Mouse (Mus musculus) MEL (cell line): ENCODE measurements around the gene Sox14. TPM values are rescaled to one million over a fixed set of nuclear protein-coding genes. Genes with fewer than 3 reads are reported as not detected.

Experiments
- DNase-seq: peaks from one replicate; pipeline ENCODE4 v3.0.0; 2011; ENCODE audit warnings: low read depth, low spot score
- H3K27ac ChIP-seq: 2 replicates; pipeline ENCODE4 v1.5.1; 2012; ENCODE audit warnings: low read depth, mild to moderate bottlenecking, control low read depth, low read length, moderate library complexity; ENCODE audit not compliant: control insufficient read depth
- H3K27me3 ChIP-seq, 2 experiments: fragments of 150-350 bp in 1 of 2; sonication (generic) in 1 of 2; 2 replicates each; pipeline ENCODE4 v1.6.1; 2012; ENCODE audit warnings: low read length in 2 of 2, mild to moderate bottlenecking in 2 of 2, improper control_type of control experiment in 1 of 2, moderate library complexity in 1 of 2; ENCODE audit not compliant: insufficient read depth in 2 of 2, control insufficient read depth in 1 of 2
- H3K36me3 ChIP-seq, 2 experiments: 2 replicates each; pipeline ENCODE4 v1.6.1; 2012 to 2014; ENCODE audit warnings: low read length in 2 of 2, improper control_type of control experiment in 1 of 2, inconsistent platforms in 1 of 2, mild to moderate bottlenecking in 1 of 2; ENCODE audit not compliant: insufficient read depth in 2 of 2, control insufficient read depth in 1 of 2
- H3K4me1 ChIP-seq, 2 experiments: fragments of 150-350 bp in 1 of 2; sonication (generic) in 1 of 2; 2 replicates each; pipeline ENCODE4 v1.6.1; 2012; ENCODE audit warnings: low read length in 2 of 2, improper control_type of control experiment in 1 of 2, mild to moderate bottlenecking in 1 of 2; ENCODE audit not compliant: insufficient read depth in 2 of 2, control insufficient read depth in 1 of 2
- H3K4me3 ChIP-seq, 2 experiments: fragments of 150-350 bp in 1 of 2; sonication (generic) in 1 of 2; 2 replicates each; pipeline ENCODE4 v1.5.1; 2012; ENCODE audit warnings: low read depth in 2 of 2, low read length in 2 of 2, mild to moderate bottlenecking in 2 of 2, moderate library complexity in 2 of 2, control low read depth in 1 of 2, improper control_type of control experiment in 1 of 2; ENCODE audit not compliant: control insufficient read depth in 1 of 2, insufficient read depth in 1 of 2
- H3K79me2 ChIP-seq: 2 replicates; pipeline ENCODE4 v1.6.1; 2012; ENCODE audit warnings: mild to moderate bottlenecking, low read length, moderate library complexity; ENCODE audit not compliant: control insufficient read depth, poor library complexity, insufficient read depth
- H3K9ac ChIP-seq: 2 replicates; pipeline ENCODE4 v1.6.1; 2012; ENCODE audit warnings: low read depth, mild to moderate bottlenecking, control low read depth, low read length, moderate library complexity; ENCODE audit not compliant: control insufficient read depth, poor library complexity, severe bottlenecking
- H3K9me3 ChIP-seq: fragments of 150-350 bp; sonication (generic); replicated peaks from 2 replicates; pipeline ENCODE4 v1.6.1; 2012; ENCODE audit warnings: mild to moderate bottlenecking, low read length, improper control_type of control experiment, moderate library complexity; ENCODE audit not compliant: insufficient read depth
- BHLHE40 ChIP-seq: IDR thresholded peaks from 2 replicates; pipeline ENCODE4 v1.6.1; 2012; ENCODE audit warnings: low read depth, mild to moderate bottlenecking, inconsistent platforms, low read length, improper control_type of control experiment, borderline replicate concordance
- CTCF ChIP-seq, 3 experiments: IDR thresholded peaks in 2 of 3; conservative IDR thresholded peaks in 1 of 3; 2 replicates each; pipeline ENCODE4 v1.5.1; 2011 to 2012; ENCODE audit warnings: low read length in 3 of 3, low read depth in 2 of 3, mild to moderate bottlenecking in 2 of 3, improper control_type of control experiment in 1 of 3, inconsistent platforms in 1 of 3, mixed read lengths in 1 of 3, moderate library complexity in 1 of 3; ENCODE audit not compliant: control insufficient read depth in 1 of 3, insufficient read depth in 1 of 3, poor library complexity in 1 of 3, severe bottlenecking in 1 of 3
- ELF1 ChIP-seq: IDR thresholded peaks from 2 replicates; pipeline ENCODE4 v1.6.1; 2014; ENCODE audit warnings: low read depth, mild to moderate bottlenecking, inconsistent platforms, low read length, improper control_type of control experiment, moderate library complexity
- EP300 ChIP-seq, 2 experiments: IDR thresholded peaks; 2 replicates each; pipeline ENCODE4 v1.6.1; 2011; ENCODE audit warnings: improper control_type of control experiment in 2 of 2, low read length in 2 of 2, low read depth in 1 of 2, mild to moderate bottlenecking in 1 of 2
- ETS1 ChIP-seq: IDR thresholded peaks from 2 replicates; pipeline ENCODE4 v1.6.1; 2012; ENCODE audit warnings: low read depth, mild to moderate bottlenecking, inconsistent platforms, low read length, improper control_type of control experiment, moderate library complexity
- GABPA ChIP-seq: IDR thresholded peaks from 2 replicates; pipeline ENCODE4 v1.6.1; 2012; ENCODE audit warnings: low read depth, mild to moderate bottlenecking, inconsistent platforms, low read length, improper control_type of control experiment, moderate library complexity
- GATA1 ChIP-seq: IDR thresholded peaks from 2 replicates; pipeline ENCODE4 v1.6.1; 2011; ENCODE audit warnings: low read depth, low read length, improper control_type of control experiment
- HCFC1 ChIP-seq: IDR thresholded peaks from 2 replicates; pipeline ENCODE4 v1.6.1; 2012; ENCODE audit warnings: low read depth, mild to moderate bottlenecking, inconsistent platforms, low read length, improper control_type of control experiment, moderate library complexity
- KAT2A ChIP-seq: conservative IDR thresholded peaks from 2 replicates; pipeline ENCODE4 v1.6.1; 2012; ENCODE audit warnings: low read depth, low read length, improper control_type of control experiment, inconsistent platforms
- MAX ChIP-seq: IDR thresholded peaks from 2 replicates; pipeline ENCODE4 v1.6.1; 2011; ENCODE audit warnings: low read length, improper control_type of control experiment
- MAZ ChIP-seq: IDR thresholded peaks from 2 replicates; pipeline ENCODE4 v1.6.1; 2012; ENCODE audit warnings: low read depth, mild to moderate bottlenecking, inconsistent platforms, low read length, improper control_type of control experiment
- MYC ChIP-seq: IDR thresholded peaks from 2 replicates; pipeline ENCODE4 v1.6.1; 2011; ENCODE audit warnings: low read depth, mild to moderate bottlenecking, low read length, improper control_type of control experiment, moderate library complexity
- POLR2A ChIP-seq, 2 experiments: IDR thresholded peaks; 2 replicates each; pipeline ENCODE4 v1.6.1; 2011 to 2012; ENCODE audit warnings: low read length in 2 of 2, mild to moderate bottlenecking in 2 of 2, control low read depth in 1 of 2, improper control_type of control experiment in 1 of 2, low read depth in 1 of 2, moderate library complexity in 1 of 2; ENCODE audit not compliant: control insufficient read depth in 1 of 2, insufficient read depth in 1 of 2, poor library complexity in 1 of 2
- POLR2AphosphoS2 ChIP-seq: IDR thresholded peaks from 2 replicates; pipeline ENCODE4 v1.6.1; 2011; ENCODE audit warnings: low read length, improper control_type of control experiment
- POLR2AphosphoS5 ChIP-seq: IDR thresholded peaks from 2 replicates; pipeline ENCODE4 v1.6.1; 2012; ENCODE audit warnings: low read depth, borderline replicate concordance, mild to moderate bottlenecking, inconsistent platforms, low read length, moderate library complexity, mixed read lengths
- RCOR1 ChIP-seq: IDR thresholded peaks from 2 replicates; pipeline ENCODE4 v1.6.1; 2012; ENCODE audit warnings: low read depth, mild to moderate bottlenecking, inconsistent platforms, low read length, improper control_type of control experiment
- SMC3 ChIP-seq: IDR thresholded peaks from 2 replicates; pipeline ENCODE4 v1.6.1; 2011; ENCODE audit warnings: low read depth, low read length, improper control_type of control experiment
- USF2 ChIP-seq, 2 experiments: IDR thresholded peaks; 2 replicates each; pipeline ENCODE4 v1.6.1; 2011 to 2012; ENCODE audit warnings: improper control_type of control experiment in 2 of 2, low read length in 2 of 2, borderline replicate concordance in 1 of 2, inconsistent platforms in 1 of 2, low read depth in 1 of 2, mild to moderate bottlenecking in 1 of 2; ENCODE audit not compliant: insufficient read depth in 1 of 2
- ZC3H11A ChIP-seq: IDR thresholded peaks from 2 replicates; pipeline ENCODE4 v1.6.1; 2012; ENCODE audit warnings: low read depth, mild to moderate bottlenecking, inconsistent platforms, low read length, improper control_type of control experiment
- ZKSCAN1 ChIP-seq: IDR thresholded peaks from 2 replicates; pipeline ENCODE4 v1.6.1; 2012; ENCODE audit warnings: low read depth, mild to moderate bottlenecking, inconsistent platforms, low read length, improper control_type of control experiment, moderate library complexity
- polyA plus RNA-seq, 2 experiments: library from polyadenylated mRNA; stranded (reverse) in 1 of 2; unstranded in 1 of 2; fragments of >175 nt in 1 of 2; fragments of >200 nt in 1 of 2; gene quantifications; 2 replicates each; pipeline versions ENCODE4 v1.2.1 to v1.2.4; 2012; ENCODE audit warnings: low replicate concordance in 2 of 2, low read depth in 1 of 2; ENCODE audit not compliant: insufficient read length in 2 of 2, insufficient read depth in 1 of 2, missing spikeins in 1 of 2
- total RNA-seq: library from RNA; depleted of rRNA; stranded (reverse); fragments of 300-350 nt; gene quantifications from 2 replicates; pipeline ENCODE4 v1.2.3, GENCODE M21; 2012

The Sox14 gene
- total and polyA plus RNA-seq, 3 experiments = not detected

GRCm38 (mm10) chr9:99868054-99868453 is 7.9 kb downstream of the Sox14 start:
- H3K4me3 ChIP-seq = no peak overlapping the region
- H3K4me1 ChIP-seq = no peaks in the 10 kb centered on the region
- H3K27me3 ChIP-seq = no peaks in the 10 kb centered on the region
- H3K36me3 ChIP-seq = no peaks in the 10 kb centered on the region
- no peak for DNase-seq
- TF ChIP-seq MAZ = no peak
- no peak for TF ChIP-seq USF2 (IDR thresholded peaks at IDR 0.05; ENCODE audit: borderline replicate concordance in 1 of 2, insufficient read depth in 1 of 2, low read depth in 1 of 2, low read length in 2 of 2)
- no peak for TF ChIP-seq ZC3H11A
- TF ChIP-seq HCFC1 = no peak
- TF ChIP-seq BHLHE40 = no peak
- TF ChIP-seq POLR2AphosphoS2 = no peak
- no peak for TF ChIP-seq MAX
- no peak for TF ChIP-seq ELF1
- no peak for TF ChIP-seq MYC
- TF ChIP-seq EP300 (IDR thresholded peaks at IDR 0.05; ENCODE audit: low read depth in 1 of 2, low read length in 2 of 2) = no peak
- no peak for TF ChIP-seq ZKSCAN1
- TF ChIP-seq POLR2A (IDR thresholded peaks at IDR 0.05; ENCODE audit: control insufficient read depth in 1 of 2, insufficient read depth in 1 of 2, low read depth in 1 of 2, low read length in 2 of 2, poor library complexity in 1 of 2) = no peak
- no peak for TF ChIP-seq GABPA
- TF ChIP-seq GATA1 = no peak
- TF ChIP-seq POLR2AphosphoS5 = no peak
- TF ChIP-seq CTCF (IDR thresholded peaks at IDR 0.05 in 2 of 3, conservative IDR thresholded peaks at IDR 0.05 in 1 of 3; ENCODE audit: control insufficient read depth in 1 of 3, insufficient read depth in 1 of 3, low read depth in 2 of 3, low read length in 3 of 3, poor library complexity in 1 of 3, severe bottlenecking in 1 of 3) = no peak
- no peak for TF ChIP-seq SMC3
- TF ChIP-seq, all 39 proteins: peak for 0
- no peaks in the 10 kb centered on the region for H3K79me2 ChIP-seq
- H3K9me3 ChIP-seq = no peaks in the 10 kb centered on the region
- H3K9ac ChIP-seq = no peak overlapping the region
- H3K27ac ChIP-seq = no peak overlapping the region

GRCm38 (mm10) chr9:99862936-99863335 is 13.0 kb downstream of the Sox14 start:
- no peaks in the 10 kb centered on the region for H3K27me3 ChIP-seq
- no peak overlapping the region for H3K4me3 ChIP-seq
- no peak for DNase-seq
- no peaks in the 10 kb centered on the region for H3K79me2 ChIP-seq
- no peak overlapping the region for H3K9ac ChIP-seq
- no peaks in the 10 kb centered on the region for H3K9me3 ChIP-seq
- H3K4me1 ChIP-seq = no peaks in the 10 kb centered on the region
- H3K36me3 ChIP-seq = no peaks in the 10 kb centered on the region
- H3K27ac ChIP-seq = no peak overlapping the region
- no peak for TF ChIP-seq POLR2A (IDR thresholded peaks at IDR 0.05; ENCODE audit: control insufficient read depth in 1 of 2, insufficient read depth in 1 of 2, low read depth in 1 of 2, low read length in 2 of 2, poor library complexity in 1 of 2)
- no peak for TF ChIP-seq SMC3
- no peak for TF ChIP-seq RCOR1
- TF ChIP-seq ETS1 = no peak
- TF ChIP-seq KAT2A = no peak
